Mouse (Mus musculus): ENCODE data around the gene Mgme1. TPM values are rescaled to one million over a fixed set of nuclear protein-coding genes. Genes with fewer than 3 reads are reported as not detected.
A peak's percentile ranks its signal among the peaks of the same experiment; 100 is the strongest.

Gene Mgme1
- polyA plus RNA-seq, 1 experiment = 6.5 TPM

DNA sequence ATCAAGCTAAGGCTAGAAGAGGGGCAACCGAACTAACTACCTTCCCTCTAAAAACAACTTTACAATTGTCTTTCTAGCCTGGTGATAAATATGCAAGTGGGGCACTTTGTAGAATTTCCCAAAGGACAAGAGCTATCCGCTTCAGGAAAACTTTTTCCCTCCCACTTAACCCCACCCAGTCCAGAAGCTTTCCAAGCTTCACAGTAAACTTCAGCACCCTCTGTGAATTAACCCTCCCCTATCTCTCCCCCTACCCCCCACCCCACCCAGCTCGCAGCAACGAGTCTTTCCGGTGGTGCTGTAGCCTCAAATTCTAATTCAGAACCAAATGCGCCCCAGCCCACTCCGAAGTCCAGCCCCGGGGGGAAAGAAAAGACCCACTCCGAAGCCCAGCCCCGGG is 59.0 kb downstream of the Mgme1 start:
- H3K4me3 ChIP-seq (replicated peaks; ENCODE audit: insufficient read depth, low read depth, low read length) = no peak overlapping the region
- H3K27me3 ChIP-seq (ENCODE audit: control insufficient read depth, insufficient read depth, low read length) = peaks cover 6% of the 10 kb centered on the region; the same call in 1 of the 2 replicates
- DNase-seq = no peak
- H3K27ac ChIP-seq (ENCODE audit: insufficient read depth, low read length) = no peak overlapping the region
- TF ChIP-seq CTCF (IDR thresholded peaks at IDR 0.05; ENCODE audit: borderline replicate concordance, insufficient read depth, low read depth, low read length) = no peak
- 17% methylated on average over 10 of the region's 10 CpGs for WGBS
- H3K4me1 ChIP-seq (ENCODE audit: control insufficient read depth, insufficient read depth, low read length) = no peaks in the 10 kb centered on the region

DNA sequence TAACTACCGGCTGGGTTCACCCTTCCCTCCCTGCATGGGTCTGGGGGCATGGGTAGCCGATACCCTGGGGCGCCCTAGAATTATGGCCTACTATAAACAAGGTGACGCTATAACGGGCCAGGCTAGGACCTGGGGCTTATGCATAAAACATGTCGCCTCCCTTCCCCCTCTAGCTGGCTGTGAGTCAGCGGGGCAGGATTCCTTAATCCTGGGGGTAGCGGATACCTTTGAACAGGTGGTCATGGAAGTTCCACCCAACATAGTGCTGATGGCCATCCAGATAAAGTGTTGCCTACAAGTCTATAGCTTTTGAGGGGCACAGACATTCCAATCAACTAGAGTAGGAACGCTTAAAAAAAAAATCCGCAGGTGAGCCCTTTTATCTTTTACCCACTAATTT is 59.5 kb downstream of the Mgme1 start:
- no peak for DNase-seq
- 8% methylated on average over 10 of the region's 10 CpGs for WGBS
- Histone ChIP-seq H3K4me3 (replicated peaks; ENCODE audit: insufficient read depth, low read depth, low read length) (no peak overlapping the region), H3K27ac (ENCODE audit: insufficient read depth, low read length) (no peak overlapping the region), H3K27me3 (ENCODE audit: control insufficient read depth, insufficient read depth, low read length) (peaks cover 6% of the 10 kb centered on the region; the same call in 1 of the 2 replicates), H3K4me1 (ENCODE audit: control insufficient read depth, insufficient read depth, low read length) (no peaks in the 10 kb centered on the region)
- TF ChIP-seq POLR2A (IDR thresholded peaks at IDR 0.05; ENCODE audit: borderline replicate concordance, insufficient read depth, low read length) = no peak
- no peak for TF ChIP-seq CTCF (IDR thresholded peaks at IDR 0.05; ENCODE audit: borderline replicate concordance, insufficient read depth, low read depth, low read length)

GRCm38 (mm10) chr2:144330352-144330959 is 60.0 kb downstream of the Mgme1 start:
- TF ChIP-seq CTCF (IDR thresholded peaks at IDR 0.05; ENCODE audit: borderline replicate concordance, insufficient read depth, low read depth, low read length) = no peak
- TF ChIP-seq POLR2A (IDR thresholded peaks at IDR 0.05; ENCODE audit: borderline replicate concordance, insufficient read depth, low read length) = no peak
- Histone ChIP-seq H3K27me3 (ENCODE audit: control insufficient read depth, insufficient read depth, low read length) (peaks cover 6% of the 10 kb centered on the region; the same call in 1 of the 2 replicates), H3K4me3 (replicated peaks; ENCODE audit: insufficient read depth, low read depth, low read length) (peak overlapping the region; percentile 32), H3K4me1 (ENCODE audit: control insufficient read depth, insufficient read depth, low read length) (no peaks in the 10 kb centered on the region), H3K27ac (ENCODE audit: insufficient read depth, low read length) (no peak overlapping the region)
- DNase-seq = peak; percentile 6 to 25
- WGBS = under 1% methylated on average over 41 of the region's 41 CpGs

Other genes with a start within 250 kb of the Mgme1 start
- not detected in 2 replicates for gene Banf2, start 237.6 kb upstream of the Mgme1 start, polyA plus RNA-seq (2012; rRNA removed)
- gene Snx5, start 243 bp downstream of the Mgme1 start, polyA plus RNA-seq (2012; rRNA removed) = 72.8 and 76.9 TPM in 2 replicates
- not detected in 2 replicates for gene Ovol2, start 61.5 kb downstream of the Mgme1 start, polyA plus RNA-seq (2012; rRNA removed)
- gene Kat14, start 98.3 kb downstream of the Mgme1 start, polyA plus RNA-seq (2012; rRNA removed) = 34.1 and 35.3 TPM in 2 replicates
- gene Pet117, start 98.3 kb downstream of the Mgme1 start, polyA plus RNA-seq (2012; rRNA removed) = not detected in 2 replicates

All from cerebellum, adult 2 months (tissue).